Mouse (Mus musculus): ENCODE data around the gene Slc13a3.

- TF ChIP-seq RCOR1 (conservative IDR thresholded peaks at IDR 0.05; ENCODE audit: low read depth, low read length) (no peak), CHD2 (IDR thresholded peaks at IDR 0.05; ENCODE audit: low read length) (no peak), MXI1 (IDR thresholded peaks at IDR 0.05; ENCODE audit: low read depth, low read length) (no peak)
Measured at GRCm38 (mm10) chr2:165482003-165482402, 9.0 kb upstream of the Slc13a3 start.
